Mouse (Mus musculus): ENCODE data around the gene Gng7.

Gng7 gene

DNA sequence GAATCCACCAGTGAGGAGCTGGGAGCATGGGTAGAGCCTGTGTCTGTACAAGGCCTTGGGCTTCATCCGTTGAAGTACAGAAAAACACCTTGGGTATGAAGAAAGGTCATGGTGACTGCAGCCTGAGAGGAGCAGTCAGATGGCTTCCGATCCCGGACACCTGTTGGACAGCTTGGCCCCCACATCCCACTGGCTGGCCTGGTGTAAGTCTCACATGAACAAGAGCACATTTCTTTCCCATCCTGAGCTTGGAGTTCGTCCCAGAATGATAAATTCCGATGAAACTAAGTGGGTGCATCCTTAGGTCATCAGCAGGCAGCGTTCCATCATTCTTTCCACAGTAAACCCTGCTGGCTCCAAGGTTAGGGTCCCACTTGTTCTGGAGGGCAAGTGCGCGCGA is 71.0 kb downstream of the Gng7 start:
- DNase-seq (ENCODE audit: low spot score) = no peak

DNA sequence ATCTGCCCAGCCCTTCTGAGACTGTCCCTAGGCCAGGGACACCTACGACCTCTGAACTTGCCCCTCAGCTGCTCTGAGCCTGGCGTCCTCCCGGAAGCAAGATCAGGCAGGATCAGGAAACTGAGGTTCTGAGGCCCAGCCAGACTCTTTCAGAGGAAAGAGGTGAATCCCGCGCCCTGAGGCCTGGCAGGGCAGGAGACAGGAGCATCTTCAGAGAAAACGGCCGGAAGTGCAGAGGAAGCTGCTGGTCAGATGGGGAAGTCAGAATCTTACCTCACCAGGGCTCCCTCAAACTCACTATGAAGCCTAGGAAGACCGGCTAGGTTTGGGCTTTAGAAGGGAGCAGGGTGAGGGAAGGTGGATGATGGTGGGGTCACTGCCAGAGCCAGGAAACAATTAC is 71.8 kb downstream of the Gng7 start:
- no peak for DNase-seq (ENCODE audit: low spot score)

DNA sequence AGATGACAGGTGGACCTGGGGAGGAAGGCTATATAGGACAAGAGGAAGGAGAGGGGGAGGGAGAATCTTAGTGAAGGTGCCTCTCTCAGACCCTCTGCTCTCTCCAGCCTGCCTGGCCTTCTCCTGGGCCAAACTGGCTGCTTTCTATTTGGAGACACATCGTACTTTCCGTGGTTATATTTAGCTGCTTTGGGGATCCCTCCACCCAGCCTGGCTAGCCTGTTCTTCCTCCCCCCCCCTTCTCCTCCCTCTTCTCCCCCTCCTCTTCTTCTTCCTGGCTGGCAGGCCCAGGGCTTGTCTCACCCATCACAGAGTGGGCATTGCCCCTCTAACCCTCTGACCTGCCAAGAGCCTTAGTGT is 73.8 kb downstream of the Gng7 start:
- DNase-seq (ENCODE audit: low spot score) = no peak

DNA sequence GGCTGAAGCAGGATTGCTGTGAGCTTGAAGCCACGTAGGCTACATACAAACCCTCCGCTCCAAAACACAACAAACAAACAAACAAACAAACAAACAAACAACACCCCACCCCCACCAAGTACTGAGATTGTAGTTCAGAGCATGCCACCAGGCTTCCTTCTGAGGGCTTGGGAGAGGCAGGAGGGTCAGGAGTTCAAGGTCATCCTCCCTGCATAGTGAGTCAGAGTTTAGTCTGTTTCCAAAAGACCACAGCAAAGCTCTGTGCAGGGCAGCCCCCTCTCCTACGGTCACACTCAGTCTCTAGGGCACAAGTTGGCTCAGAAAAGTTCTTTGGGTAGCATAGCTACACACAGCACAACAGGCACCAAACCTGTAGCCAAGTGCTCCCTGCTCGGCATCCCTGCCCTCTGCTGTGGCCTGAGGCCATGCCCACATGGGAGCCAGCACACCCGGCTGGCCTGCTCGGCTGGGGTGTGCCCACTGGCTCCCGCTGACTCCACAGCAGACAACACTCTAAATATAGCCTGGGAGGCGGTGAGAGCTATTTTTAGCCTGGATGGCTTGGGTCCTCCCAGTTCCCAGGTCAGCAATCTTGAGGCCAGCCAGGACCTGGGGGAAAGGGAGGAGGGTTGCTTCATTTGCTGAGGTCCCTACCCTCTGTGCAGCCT is 74.3 kb downstream of the Gng7 start:
- DNase-seq (ENCODE audit: low spot score) = peak; percentile 76

DNA sequence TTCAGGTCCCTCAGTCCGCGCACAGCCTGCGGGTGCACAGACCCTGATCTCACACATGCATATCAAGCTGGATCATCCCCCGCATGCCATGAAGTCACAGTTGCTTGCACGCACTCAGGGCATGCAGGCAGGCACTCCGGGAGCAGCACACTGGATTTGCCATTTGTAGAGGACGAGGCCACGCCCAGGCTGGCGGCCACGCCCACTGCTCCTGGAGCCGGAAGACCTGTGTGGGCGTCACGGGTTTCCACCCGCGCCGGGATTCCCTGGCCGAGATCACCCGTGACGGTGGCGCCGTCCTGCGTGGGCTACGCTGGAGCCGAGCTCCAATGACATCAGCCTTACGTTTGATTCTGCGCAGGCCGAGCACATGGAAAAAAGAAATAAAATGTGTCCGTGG is 75.1 kb downstream of the Gng7 start:
- DNase-seq (ENCODE audit: low spot score) = peak; percentile 70

DNA sequence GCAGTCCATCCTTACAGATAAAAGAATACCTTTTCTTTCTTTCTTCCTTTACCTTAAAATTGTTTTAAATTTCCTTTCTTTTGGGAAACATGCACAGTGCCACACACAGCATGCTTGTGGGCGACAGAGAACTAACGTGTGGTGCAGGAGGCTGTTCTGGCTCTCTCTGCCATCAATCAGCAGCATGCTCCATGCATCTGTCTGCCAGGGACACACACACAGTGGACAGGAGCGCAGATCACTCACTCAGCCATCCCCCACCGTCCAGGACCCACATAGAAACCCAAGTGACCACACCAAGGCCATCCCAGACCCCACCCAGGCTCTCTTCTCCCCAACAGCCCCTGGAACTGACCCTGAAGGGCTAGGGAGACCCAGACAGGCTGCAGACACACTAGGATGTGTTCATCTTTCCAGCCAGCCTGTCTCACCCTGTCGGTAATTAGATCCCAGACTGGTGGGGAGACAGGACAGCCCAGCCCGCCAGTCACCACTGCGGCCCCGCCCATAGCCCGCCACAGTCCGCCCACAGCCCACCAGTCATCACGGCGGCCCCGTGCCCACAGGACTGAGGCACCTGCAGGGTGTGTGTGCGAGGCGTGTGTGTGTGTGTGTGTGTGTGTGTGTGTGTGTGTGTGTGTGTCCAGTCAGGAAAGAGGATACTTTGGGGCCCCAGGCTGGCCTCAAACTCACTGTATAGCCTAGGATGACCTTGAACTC is 75.8 kb downstream of the Gng7 start:
- DNase-seq (ENCODE audit: low spot score) = no peak

DNA sequence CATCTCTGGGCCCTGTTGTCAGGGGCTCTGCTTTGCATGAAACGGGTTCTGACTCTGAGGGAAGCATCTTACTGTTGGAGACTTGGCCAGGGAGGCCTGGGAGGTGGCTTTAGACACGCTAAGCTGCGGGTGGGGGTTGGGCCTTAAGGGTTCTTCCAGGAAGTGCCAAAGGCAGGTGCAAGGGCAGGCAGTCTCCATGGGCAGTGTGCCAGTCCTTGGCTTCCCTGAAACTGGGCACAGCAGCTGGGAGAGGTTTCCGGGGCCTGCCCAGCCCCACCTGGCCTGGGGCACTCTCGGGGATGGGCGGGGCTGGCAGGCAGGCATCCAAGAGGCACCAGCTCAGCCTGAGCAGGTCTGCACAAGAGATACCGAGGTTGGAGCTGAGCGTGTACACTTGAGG is 77.1 kb downstream of the Gng7 start:
- DNase-seq (ENCODE audit: low spot score) = no peak

DNA sequence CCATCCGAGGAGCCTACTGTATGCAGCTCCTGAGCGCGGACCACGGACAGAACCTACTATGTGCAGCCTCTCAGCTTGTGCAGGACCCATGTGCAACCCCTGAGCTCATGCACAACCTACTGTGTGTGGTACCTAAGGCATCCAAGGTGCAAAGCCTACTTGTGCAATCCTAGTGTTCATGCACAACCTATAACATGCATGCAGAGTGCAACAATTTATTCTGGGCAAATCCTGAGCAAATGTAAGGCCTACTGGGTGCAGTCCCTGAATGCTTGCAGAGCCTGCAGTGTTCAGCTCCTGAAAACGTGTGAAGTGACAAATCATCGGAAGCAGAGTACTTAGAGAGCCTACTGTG is 78.0 kb downstream of the Gng7 start:
- DNase-seq (ENCODE audit: low spot score) = no peak

DNA sequence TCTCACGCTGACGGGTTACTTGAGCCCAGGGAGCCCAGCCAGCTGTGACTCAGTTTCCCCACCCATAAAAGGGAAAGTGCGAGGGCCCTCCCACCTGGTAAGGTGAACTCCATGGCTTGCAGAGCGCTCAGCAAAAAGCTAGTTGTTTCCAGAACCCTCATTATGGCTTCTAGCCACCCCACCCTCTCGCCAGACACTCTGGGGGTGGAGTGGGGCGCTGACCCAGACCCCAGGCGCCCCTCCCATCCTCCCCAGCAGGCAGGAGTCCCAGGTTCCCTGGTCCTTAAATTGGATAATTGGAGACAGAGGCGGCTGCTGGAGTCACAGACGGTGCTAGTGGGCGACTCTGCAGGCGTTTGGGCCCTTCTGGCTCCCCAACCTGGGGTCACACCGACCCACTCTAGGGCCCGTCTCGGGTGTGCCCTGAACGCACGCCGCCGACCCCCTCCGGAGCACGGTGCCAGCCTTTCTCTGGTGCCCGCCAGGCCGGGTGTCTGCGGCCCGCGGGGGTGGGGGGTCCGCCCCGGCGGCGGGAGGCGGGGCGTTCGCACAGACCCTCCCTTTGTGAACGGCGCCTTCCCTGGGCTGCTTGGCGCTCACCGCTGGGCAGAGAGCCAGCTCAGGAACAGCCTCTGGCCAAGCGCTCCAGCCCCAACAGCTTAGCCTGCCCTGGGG is 78.5 kb downstream of the Gng7 start:
- no peak for DNase-seq (ENCODE audit: low spot score)

DNA sequence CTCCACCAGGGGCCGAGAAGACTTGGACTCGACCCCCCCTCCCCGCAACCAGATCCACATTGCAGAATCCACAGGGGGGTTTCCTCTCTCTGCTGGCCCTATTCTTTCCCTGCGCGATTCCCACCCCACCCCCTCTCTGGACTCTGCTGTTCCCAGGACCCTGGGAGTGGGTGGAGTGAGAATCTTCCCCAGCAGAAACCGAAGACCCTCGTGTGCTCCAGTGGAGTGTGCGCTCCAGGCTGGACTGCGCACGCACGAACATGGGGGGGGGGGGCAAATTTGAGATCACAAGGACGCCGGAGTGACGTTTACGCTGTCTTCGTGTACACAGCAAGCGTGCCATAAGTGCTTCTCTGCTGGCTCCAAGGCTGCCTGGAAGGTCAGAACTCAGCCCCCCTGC is 79.0 kb downstream of the Gng7 start:
- DNase-seq (ENCODE audit: low spot score) = no peak

DNA sequence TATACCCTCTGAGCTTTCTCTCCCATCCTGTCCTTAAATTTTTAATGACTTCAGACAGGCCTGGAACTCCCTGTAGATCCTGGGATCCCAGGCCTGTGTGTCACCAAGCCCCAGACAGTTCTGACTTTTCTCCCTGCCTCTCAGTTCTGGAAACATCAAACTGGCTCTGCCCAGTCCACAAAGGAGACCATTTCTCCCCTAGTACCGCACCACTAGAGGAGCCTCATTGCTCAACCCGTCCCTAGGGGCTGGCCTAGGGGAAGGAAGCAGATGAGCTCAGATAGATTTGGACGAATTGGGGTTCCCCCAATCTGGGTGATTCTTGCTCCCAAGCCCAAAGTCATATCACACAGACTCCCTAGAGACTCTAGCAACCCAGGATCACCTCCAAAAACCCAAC is 79.5 kb downstream of the Gng7 start:
- DNase-seq (ENCODE audit: low spot score) = no peak

DNA sequence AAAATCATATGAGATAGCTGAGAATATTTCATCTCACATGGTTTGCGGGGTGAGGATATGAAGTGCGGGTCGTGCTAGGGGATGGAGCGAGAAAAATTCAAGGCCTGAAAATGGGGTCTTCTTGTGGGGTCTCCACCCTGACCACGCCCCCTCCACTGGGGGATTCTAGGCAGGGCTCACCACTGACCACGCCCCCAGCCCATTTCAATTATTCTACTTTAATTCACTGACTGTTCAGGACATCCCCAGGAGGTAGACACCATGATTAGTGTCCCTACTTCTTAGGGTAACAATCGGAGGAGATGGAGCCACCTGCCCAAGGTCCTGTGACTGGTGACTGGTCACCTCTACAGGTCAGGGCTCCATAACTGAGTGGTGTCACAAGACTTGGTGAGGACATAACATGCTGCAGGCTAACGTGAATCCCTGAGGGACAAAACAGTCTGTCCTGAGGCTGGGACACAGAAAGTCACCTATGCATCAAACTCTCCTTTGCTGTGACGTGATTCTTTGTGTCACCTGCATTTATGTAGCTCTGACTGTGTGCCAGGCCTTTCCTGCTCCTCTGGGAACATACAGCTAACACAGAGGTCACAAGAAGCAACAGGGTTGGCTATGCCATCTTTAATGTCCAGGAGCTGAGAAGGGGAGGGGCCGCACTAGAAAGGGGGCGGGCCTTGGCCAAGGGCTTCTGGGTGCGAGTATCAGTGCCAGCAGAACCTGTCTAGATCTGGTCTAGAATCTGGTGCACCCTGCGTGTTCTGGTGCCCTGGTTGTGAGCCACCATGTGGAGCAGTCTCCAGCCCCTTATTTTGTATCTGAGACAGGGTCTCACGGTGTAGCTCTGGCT is 80.4 kb downstream of the Gng7 start:
- DNase-seq (ENCODE audit: low spot score) = no peak

DNA sequence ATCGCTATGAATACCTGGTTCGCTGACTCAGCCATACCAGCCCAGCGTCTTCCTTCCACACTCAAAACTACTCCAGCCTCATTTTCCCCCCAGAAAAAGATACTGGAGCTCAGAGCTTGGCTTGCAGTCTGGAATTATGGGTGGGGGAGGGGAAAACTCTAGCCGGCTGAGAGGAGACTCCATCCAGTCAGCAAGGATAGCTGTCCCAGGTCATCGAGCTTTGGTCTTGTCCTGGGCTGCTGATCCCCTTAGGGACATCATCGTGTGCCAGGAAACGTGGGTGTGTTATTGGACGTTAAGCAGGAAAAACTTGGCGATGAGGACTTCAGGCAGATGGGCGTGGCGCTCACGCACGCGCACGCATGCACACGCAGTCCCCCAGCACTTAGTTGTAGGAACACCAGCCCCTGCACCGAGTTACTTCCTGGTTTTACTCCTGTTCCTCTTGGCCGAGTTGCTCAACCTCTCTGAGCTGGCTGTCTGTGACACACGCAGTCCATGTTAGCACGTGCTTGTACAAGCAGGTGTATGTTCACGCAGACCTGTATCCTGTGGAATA is 81.2 kb downstream of the Gng7 start:
- DNase-seq (ENCODE audit: low spot score) = peak; percentile 74

DNA sequence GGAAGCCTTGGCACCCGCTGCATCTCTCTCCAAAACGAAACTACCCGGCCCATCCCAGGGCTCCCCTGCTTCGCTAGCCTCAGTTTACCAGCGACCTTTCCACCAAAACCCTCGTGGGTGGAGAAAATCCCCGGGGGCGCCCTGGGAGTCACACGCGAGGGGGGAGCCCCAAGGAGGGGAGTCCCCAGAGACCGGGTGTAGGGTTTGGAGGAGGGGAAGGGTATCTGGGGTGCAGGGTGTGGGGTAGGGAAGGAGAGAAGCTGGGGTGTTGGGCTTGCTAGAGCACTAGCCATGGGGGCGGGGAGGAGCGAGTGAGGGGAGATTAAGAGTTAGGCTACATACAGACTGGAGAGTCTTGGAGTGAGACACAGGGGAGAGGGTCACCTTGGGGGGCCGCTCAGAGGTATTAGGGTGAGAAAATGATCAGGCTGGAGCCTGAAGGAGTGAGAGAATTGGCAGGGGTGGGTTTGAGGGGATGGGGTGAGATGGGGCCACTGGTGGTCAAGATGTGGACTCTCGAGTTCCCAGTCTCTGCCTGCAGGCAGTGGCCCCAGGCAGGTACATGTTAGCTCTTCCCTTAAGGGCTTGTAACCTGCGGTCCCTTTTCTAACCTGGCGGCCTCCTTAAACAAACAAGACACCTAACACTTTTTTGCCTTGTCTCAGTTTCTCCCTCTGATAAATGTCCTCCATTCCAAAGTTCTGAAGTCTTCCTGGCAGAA is 81.9 kb downstream of the Gng7 start:
- DNase-seq (ENCODE audit: low spot score) = no peak

DNA sequence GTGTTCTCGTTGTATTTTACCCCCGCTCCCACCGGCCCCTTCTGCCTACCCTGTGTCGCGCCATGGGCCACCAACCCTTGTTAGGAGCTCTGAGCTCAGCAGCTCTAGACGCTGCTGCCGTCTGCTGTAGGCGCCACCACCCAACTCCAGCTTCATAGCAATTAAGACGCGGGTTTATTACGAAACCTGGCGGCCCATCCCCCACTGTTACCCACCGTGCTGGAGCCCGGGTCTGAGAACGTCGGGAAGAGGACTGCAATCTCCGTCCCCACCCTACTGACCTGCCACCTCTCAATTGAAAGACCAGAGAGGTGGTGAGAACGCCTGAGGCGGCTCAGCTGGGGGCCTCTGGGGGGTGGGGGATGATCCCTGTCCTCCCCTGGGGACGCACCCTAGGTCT is 82.5 kb downstream of the Gng7 start:
- peak; percentile 44 for DNase-seq (ENCODE audit: low spot score)

DNA sequence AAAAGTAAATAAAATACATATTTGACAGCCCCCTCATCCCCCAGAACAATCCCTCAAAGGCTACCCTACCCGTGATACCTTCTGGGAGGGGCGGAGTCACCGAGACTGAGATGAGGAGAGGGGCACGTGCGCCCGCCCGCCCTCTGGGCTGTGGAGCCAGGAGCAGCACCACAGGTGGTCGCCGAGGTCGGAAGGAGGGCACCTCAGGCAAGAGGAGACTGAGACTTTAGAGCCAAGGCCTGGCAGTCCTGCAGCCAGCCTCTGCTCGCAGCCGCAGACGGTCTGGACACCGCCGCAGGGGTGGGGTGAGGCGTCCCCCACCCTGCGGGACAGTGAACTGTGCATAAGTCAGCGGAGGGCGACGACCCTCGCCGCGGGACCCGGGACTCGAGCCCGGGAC is 83.0 kb downstream of the Gng7 start:
- no peak for DNase-seq (ENCODE audit: low spot score)

DNA sequence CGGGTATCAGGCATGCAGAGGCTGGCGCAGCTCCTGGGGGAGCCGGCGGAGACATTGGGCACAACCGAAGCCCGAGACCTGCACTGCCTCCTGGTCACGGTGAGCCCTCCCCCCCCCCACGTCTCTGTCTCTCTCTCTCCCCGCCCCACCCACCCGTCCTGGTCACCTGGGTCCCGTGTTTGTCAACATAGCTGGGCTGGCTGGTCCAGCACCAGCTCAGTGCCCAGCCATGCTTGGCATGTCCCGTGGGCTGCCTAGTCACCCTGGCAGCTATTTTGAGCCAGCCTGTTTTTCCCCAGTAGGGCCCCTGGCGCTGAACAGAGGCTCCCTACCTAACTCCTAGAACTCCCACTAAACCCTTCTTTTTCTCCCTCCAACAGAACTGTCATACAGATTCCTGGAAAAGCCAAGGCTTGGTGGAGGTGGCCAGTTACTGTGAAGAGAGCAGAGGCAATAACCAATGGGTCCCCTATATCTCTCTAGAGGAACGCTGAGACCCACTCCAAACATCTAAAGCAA is 83.5 kb downstream of the Gng7 start:
- no peak for DNase-seq (ENCODE audit: low spot score)

DNA sequence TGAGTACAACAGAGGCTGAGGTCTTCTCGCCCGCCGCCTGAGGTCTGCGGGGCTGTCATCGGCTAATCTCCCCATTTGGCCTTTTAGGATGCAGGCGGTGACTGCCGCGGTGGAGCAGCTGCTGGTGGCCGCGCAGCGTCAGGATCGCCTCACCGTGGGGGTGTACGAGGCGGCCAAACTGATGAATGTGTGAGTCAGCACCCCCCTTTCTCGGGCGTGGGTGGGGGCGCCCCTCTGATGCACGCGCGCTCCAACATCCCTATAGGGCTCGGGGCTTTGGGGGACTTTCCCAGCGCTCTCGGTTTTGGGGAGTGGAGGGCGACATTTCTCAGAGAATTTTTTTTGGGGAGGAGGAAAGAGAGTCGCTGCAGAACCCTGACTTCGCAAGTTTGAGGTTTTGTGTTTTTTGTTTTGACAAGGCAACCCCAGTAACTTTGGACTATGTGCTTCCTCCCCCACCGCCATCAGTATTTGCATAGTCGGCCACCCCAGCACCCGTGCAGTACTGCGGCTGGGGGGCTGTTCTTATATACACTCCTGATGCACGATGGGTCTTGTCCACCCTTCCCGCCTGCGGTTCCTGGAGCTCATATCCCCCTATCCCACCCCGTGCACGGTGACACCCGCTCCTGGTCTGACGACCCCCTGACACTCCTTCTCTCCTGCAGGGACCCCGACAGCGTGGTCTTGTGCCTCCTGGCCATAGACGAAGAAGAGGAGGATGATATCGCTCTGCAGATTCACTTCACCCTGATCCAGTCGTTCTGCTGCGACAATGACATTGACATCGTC is 84.2 kb downstream of the Gng7 start:
- DNase-seq (ENCODE audit: low spot score) = no peak

DNA sequence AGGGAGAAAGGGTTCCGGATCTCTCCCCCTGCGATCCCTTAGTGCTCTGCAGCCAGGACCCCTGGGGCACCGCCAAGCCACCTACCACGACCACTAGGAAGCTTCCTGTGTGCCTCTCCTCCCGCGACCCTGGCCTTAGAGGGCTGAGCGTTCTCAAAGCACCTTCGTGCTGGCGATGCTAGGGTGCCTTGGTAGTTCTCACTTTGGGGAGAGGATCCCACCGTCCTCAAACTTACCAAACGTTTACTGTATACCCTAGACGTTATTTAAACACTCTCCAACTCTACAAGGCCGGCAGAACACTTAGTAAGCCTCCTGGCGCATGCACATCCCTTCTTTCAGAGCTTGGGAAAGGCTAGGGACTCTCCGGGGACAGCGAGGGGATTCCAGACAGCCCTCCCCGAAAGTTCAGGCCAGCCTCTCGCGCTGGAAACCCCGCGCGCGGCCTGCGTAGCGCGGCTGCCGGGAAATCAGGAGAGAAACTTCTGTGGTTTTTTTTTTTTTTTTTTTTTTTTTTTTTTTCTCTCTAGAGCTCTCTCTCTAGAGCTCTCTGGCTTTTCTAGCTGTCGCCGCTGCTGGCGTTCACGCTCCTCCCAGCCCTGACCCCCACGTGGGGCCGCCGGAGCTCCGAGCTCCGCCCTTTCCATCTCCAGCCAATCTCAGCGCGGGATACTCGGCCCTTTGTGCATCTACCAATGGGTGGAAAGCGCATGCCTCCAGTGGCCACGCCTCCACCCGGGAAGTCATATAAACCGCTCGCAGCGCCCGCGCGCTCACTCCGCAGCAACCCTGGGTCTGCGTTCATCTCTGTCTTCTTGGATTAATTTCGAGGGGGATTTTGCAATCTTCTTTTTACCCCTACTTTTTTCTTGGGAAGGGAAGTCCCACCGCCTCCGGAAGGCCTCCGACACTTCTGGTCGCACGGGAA is 85.2 kb downstream of the Gng7 start, which contains the start of gene Gadd45b:
Gene Gadd45b, plus strand, starts transcription at position 775 of the 928 bp plus-strand sequence.
- peak; percentile 98 for DNase-seq (ENCODE audit: low spot score)

All from yolk sac, embryonic 10.5 days (tissue).